Mouse (Mus musculus) MEL (cell line): ENCODE data around the gene Ppl.

Experiments
- CTCF ChIP-seq, 3 experiments: IDR thresholded peaks in 2 of 3; conservative IDR thresholded peaks in 1 of 3; 2 replicates each; pipeline ENCODE4 v1.5.1; 2011 to 2012; ENCODE audit warnings: low read length in 3 of 3, low read depth in 2 of 3, mild to moderate bottlenecking in 2 of 3, improper control_type of control experiment in 1 of 3, inconsistent platforms in 1 of 3, mixed read lengths in 1 of 3, moderate library complexity in 1 of 3; ENCODE audit not compliant: control insufficient read depth in 1 of 3, insufficient read depth in 1 of 3, poor library complexity in 1 of 3, severe bottlenecking in 1 of 3
- E2F4 ChIP-seq: IDR thresholded peaks from 2 replicates; pipeline ENCODE4 v1.6.1; 2011; ENCODE audit warnings: low read depth, low read length, improper control_type of control experiment, borderline replicate concordance
- ETS1 ChIP-seq: IDR thresholded peaks from 2 replicates; pipeline ENCODE4 v1.6.1; 2012; ENCODE audit warnings: low read depth, mild to moderate bottlenecking, inconsistent platforms, low read length, improper control_type of control experiment, moderate library complexity
- GATA1 ChIP-seq: IDR thresholded peaks from 2 replicates; pipeline ENCODE4 v1.6.1; 2011; ENCODE audit warnings: low read depth, low read length, improper control_type of control experiment
- JUND ChIP-seq: IDR thresholded peaks from 2 replicates; pipeline ENCODE4 v1.6.1; 2011; ENCODE audit warnings: low read depth, mild to moderate bottlenecking, improper control_type of control experiment, low read length
- MAFK ChIP-seq: IDR thresholded peaks from 2 replicates; pipeline ENCODE4 v1.6.1; 2011; ENCODE audit warnings: low read depth, mild to moderate bottlenecking, low read length, improper control_type of control experiment, borderline replicate concordance
- MYC ChIP-seq: IDR thresholded peaks from 2 replicates; pipeline ENCODE4 v1.6.1; 2011; ENCODE audit warnings: low read depth, mild to moderate bottlenecking, low read length, improper control_type of control experiment, moderate library complexity
- RCOR1 ChIP-seq: IDR thresholded peaks from 2 replicates; pipeline ENCODE4 v1.6.1; 2012; ENCODE audit warnings: low read depth, mild to moderate bottlenecking, inconsistent platforms, low read length, improper control_type of control experiment
- SIN3A ChIP-seq: IDR thresholded peaks from 2 replicates; pipeline ENCODE4 v1.6.1; 2012; ENCODE audit warnings: low read length, improper control_type of control experiment, inconsistent platforms
- TAL1 ChIP-seq: IDR thresholded peaks from 2 replicates; pipeline ENCODE4 v1.6.1; 2012; ENCODE audit warnings: mild to moderate bottlenecking, inconsistent platforms, low read length, moderate library complexity, mixed read lengths
- TCF12 ChIP-seq: IDR thresholded peaks from 2 replicates; pipeline ENCODE4 v1.6.1; 2014; ENCODE audit warnings: low read depth, mild to moderate bottlenecking, inconsistent platforms, low read length, improper control_type of control experiment, moderate library complexity
- ZC3H11A ChIP-seq: IDR thresholded peaks from 2 replicates; pipeline ENCODE4 v1.6.1; 2012; ENCODE audit warnings: low read depth, mild to moderate bottlenecking, inconsistent platforms, low read length, improper control_type of control experiment
- ZKSCAN1 ChIP-seq: IDR thresholded peaks from 2 replicates; pipeline ENCODE4 v1.6.1; 2012; ENCODE audit warnings: low read depth, mild to moderate bottlenecking, inconsistent platforms, low read length, improper control_type of control experiment, moderate library complexity
- ZNF384 ChIP-seq: IDR thresholded peaks from 2 replicates; pipeline ENCODE4 v1.6.1; 2012; ENCODE audit warnings: low read depth, mild to moderate bottlenecking, inconsistent platforms, low read length, improper control_type of control experiment

GRCm38 (mm10) chr16:5074341-5074740, 57.9 kb downstream of the Ppl start:
- no peak for TF ChIP-seq SIN3A
- TF ChIP-seq ZNF384 = no peak
- no peak for TF ChIP-seq CTCF (IDR thresholded peaks at IDR 0.05 in 2 of 3, conservative IDR thresholded peaks at IDR 0.05 in 1 of 3; ENCODE audit: control insufficient read depth in 1 of 3, insufficient read depth in 1 of 3, low read depth in 2 of 3, low read length in 3 of 3, poor library complexity in 1 of 3, severe bottlenecking in 1 of 3)
- TF ChIP-seq JUND = no peak
- no peak for TF ChIP-seq RCOR1
- no peak for TF ChIP-seq MYC
- TF ChIP-seq TAL1 = no peak
- TF ChIP-seq MAFK = no peak
- no peak for TF ChIP-seq GATA1
- TF ChIP-seq ZC3H11A = no peak
- no peak for TF ChIP-seq TCF12
- TF ChIP-seq ZKSCAN1 = no peak
- TF ChIP-seq E2F4 = no peak
- TF ChIP-seq ETS1 = no peak
